Mouse (Mus musculus): ENCODE measurements around the gene Ints11.

DNA sequence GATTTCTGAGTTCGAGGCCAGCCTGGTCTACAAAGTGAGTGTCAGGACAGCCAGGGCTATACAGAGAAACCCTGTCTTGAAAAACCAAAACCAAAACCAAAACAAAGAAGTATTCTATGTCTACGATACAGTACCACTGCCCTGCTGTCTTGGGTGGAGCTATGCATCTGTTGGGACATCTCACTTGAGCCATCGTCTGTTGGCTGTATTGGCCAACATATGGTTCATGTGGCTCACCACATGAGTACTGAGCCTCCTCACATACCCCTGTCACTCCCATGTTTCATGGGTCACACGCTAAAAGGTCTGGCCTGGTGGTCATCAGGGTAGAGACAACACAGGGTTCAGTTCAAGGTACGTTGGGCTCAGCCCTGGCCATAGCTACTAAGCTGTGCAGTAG is 17.0 kb downstream of the Ints11 start:
- TF ChIP-seq CTCF (IDR thresholded peaks at IDR 0.05; ENCODE audit: low read depth), result no peak
- TF ChIP-seq EP300 (IDR thresholded peaks at IDR 0.05; ENCODE audit: low read depth), result no peak

Data from liver, embryonic 14.5 days (tissue).